In the genomic region with DNA sequence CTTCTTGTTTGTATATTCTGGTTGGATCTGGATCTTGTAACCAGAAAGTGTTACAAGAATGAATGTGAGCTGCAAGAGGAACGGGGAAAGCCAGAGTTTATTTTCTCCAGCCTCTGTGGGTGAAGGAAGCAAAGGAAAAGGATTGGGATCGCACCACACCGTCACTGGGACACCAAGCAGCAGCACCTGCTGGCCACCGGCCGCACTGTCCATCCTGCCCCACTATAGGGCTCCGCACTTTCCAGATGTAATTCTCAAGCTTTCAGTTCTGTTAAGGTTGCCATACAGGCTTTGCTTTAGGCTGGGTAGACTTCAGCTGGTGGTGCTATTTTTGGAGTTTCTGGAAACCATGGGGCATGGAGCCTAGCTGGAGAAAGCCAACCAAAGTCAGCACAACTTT, we compare ENCODE assay signal across 17 mouse cellular contexts. TPM values are rescaled to one million over a fixed set of nuclear protein-coding genes. Genes with fewer than 3 reads are reported as not detected.
DNase-seq lines count a peak whose midpoint lies in the region; ATAC-seq and TF ChIP-seq lines count a peak whose summit lies in the region.
"Had no signal": no experiment of that assay in that cellular context is flagged by ENCODE, and none has a peak within 500 bp of the region (broad histone marks: within the 10 kb centered on the region; RNA-seq: fewer than 3 reads in every experiment).

No protein-coding gene starts in this region.

- no peaks in the 10 kb centered on the region for H3K9me3 ChIP-seq in kidney, postnatal 0 days (replicated peaks; ENCODE audit: low read length)
- H3K9me3 ChIP-seq in heart, embryonic 12.5 days (replicated peaks): no peaks in the 10 kb centered on the region
- no peaks in the 10 kb centered on the region for H3K9me3 ChIP-seq in liver, embryonic 13.5 days (replicated peaks)
- no peaks in the 10 kb centered on the region for H3K9me3 ChIP-seq in forebrain, embryonic 11.5 days (ENCODE audit: control insufficient read depth, low read length)
- H3K9me3 ChIP-seq: midbrain, embryonic 12.5 days; neural tube, embryonic 12.5 days had no signal

- TF ChIP-seq POLR2A in brain, embryonic 14.5 days (IDR thresholded peaks at IDR 0.05; ENCODE audit: borderline replicate concordance, extremely low read depth, insufficient read depth, insufficient read length, poor library complexity, severe bottlenecking): no peak

- H3K4me2 ChIP-seq in kidney, postnatal 0 days (ENCODE audit: low read length): no peak overlapping the region
- H3K4me2 ChIP-seq in heart, embryonic 12.5 days: no peak overlapping the region
- no peak overlapping the region for H3K4me2 ChIP-seq in liver, embryonic 13.5 days
- no peak overlapping the region for H3K4me2 ChIP-seq in forebrain, embryonic 11.5 days (ENCODE audit: low read depth, low read length, severe bottlenecking)
- H3K4me2 ChIP-seq: midbrain, embryonic 12.5 days; neural tube, embryonic 12.5 days had no signal

- no peak for DNase-seq in kidney, postnatal 0 days (ENCODE audit: low spot score)
- DNase-seq in kidney, adult 11 months: no peak
- no peak for DNase-seq in brain, embryonic 14.5 days (ENCODE audit: low read depth)
- no peak for DNase-seq in liver, embryonic 13.5 days
- DNase-seq in forebrain, embryonic 11.5 days (ENCODE audit: low spot score): no peak
- DNase-seq in layer of hippocampus, postnatal 25 days (ENCODE audit: extremely low spot score in 1 of 2, low spot score in 1 of 2): no peak
- DNase-seq: adrenal gland, postnatal 10 days; cerebellum, adult 2 months; lung, postnatal 10 days; right cerebral cortex, postnatal 4 days had no signal

- no peak overlapping the region for H3K27ac ChIP-seq in kidney, postnatal 0 days
- H3K27ac ChIP-seq in heart, embryonic 12.5 days (ENCODE audit: poor library complexity, severe bottlenecking): peak overlapping the region; percentile 85
- H3K27ac ChIP-seq in liver, embryonic 13.5 days: peak overlapping the region; percentile 100
- no peak overlapping the region for H3K27ac ChIP-seq in forebrain, embryonic 11.5 days (ENCODE audit: low read depth, low read length)
- H3K27ac ChIP-seq: midbrain, embryonic 12.5 days; neural tube, embryonic 12.5 days had no signal

- H3K36me3 ChIP-seq in kidney, postnatal 0 days (ENCODE audit: insufficient read depth, low read length): no peaks in the 10 kb centered on the region
- H3K36me3 ChIP-seq in heart, embryonic 12.5 days: peaks cover 5% of the 10 kb centered on the region; the same call in 1 of the 2 replicates
- H3K36me3 ChIP-seq in liver, embryonic 13.5 days: peaks cover 14% of the 10 kb centered on the region
- H3K36me3 ChIP-seq in forebrain, embryonic 11.5 days (ENCODE audit: control insufficient read depth, insufficient read depth, low read length): no peaks in the 10 kb centered on the region
- H3K36me3 ChIP-seq: midbrain, embryonic 12.5 days; neural tube, embryonic 12.5 days had no signal

- peak; percentile 37; the same call in 1 of the 2 replicates for TF ChIP-seq CTCF in kidney, postnatal 0 days (IDR thresholded peaks at IDR 0.05; ENCODE audit: low read depth)
- 0 out of 2 replicates have a peak, but pooled peaks have one; percentile 7 for TF ChIP-seq CTCF in brain, embryonic 14.5 days (IDR thresholded peaks at IDR 0.05; ENCODE audit: borderline replicate concordance, extremely low read depth, insufficient read depth, insufficient read length)

- no peak overlapping the region for H3K9ac ChIP-seq in kidney, postnatal 0 days (ENCODE audit: low read depth, low read length)
- H3K9ac ChIP-seq in heart, embryonic 12.5 days: no peak overlapping the region
- H3K9ac ChIP-seq in liver, embryonic 13.5 days: peak overlapping the region; percentile 75
- no peak overlapping the region for H3K9ac ChIP-seq in forebrain, embryonic 11.5 days (ENCODE audit: low read length)
- H3K9ac ChIP-seq: midbrain, embryonic 12.5 days; neural tube, embryonic 12.5 days had no signal

- H3K4me1 ChIP-seq in kidney, postnatal 0 days (replicated peaks; ENCODE audit: insufficient read depth, low read length): 0 out of 2 replicates have a peak, but pooled peaks cover 5% of the 10 kb centered on the region
- peaks cover 47% of the 10 kb centered on the region for H3K4me1 ChIP-seq in heart, embryonic 12.5 days (replicated peaks)
- peaks cover 73% of the 10 kb centered on the region for H3K4me1 ChIP-seq in liver, embryonic 13.5 days (replicated peaks)
- peaks cover 2% of the 10 kb centered on the region; the same call in 1 of the 2 replicates for H3K4me1 ChIP-seq in forebrain, embryonic 11.5 days (replicated peaks; ENCODE audit: control insufficient read depth, insufficient read depth, low read length)

- ATAC-seq in kidney, postnatal 0 days (replicated peaks; ENCODE audit: low FRiP score, low read depth): no peak
- ATAC-seq in heart, embryonic 12.5 days (ENCODE audit: insufficient number of reproducible peaks, low FRiP score): no peak
- ATAC-seq in liver, embryonic 13.5 days (ENCODE audit: low read depth): no peak
- no peak for ATAC-seq in forebrain, embryonic 11.5 days (replicated peaks; ENCODE audit: low FRiP score)
- ATAC-seq: inflammation-experienced regulatory T-cells, adult 6 months had no signal

- WGBS in kidney, postnatal 0 days: 72% methylated on average over 6 of the region's 6 CpGs
- WGBS in heart, embryonic 12.5 days: 44% methylated on average over 6 of the region's 6 CpGs
- WGBS in liver, embryonic 13.5 days (ENCODE audit: insufficient replicate concordance): 83% methylated on average over 6 of the region's 6 CpGs
- 62% methylated on average over 6 of the region's 6 CpGs for WGBS in forebrain, embryonic 11.5 days

- H3K4me3 ChIP-seq in kidney, postnatal 0 days (replicated peaks; ENCODE audit: low read depth, low read length): no peak overlapping the region
- H3K4me3 ChIP-seq in heart, embryonic 12.5 days: no peak overlapping the region
- H3K4me3 ChIP-seq in liver, embryonic 13.5 days (replicated peaks): no peak overlapping the region
- H3K4me3 ChIP-seq in forebrain, embryonic 11.5 days (ENCODE audit: low read depth, low read length): no peak overlapping the region
- H3K4me3 ChIP-seq: midbrain, embryonic 12.5 days; neural tube, embryonic 12.5 days had no signal

- H3K27me3 ChIP-seq in kidney, postnatal 0 days (ENCODE audit: insufficient read depth, low read length): no peaks in the 10 kb centered on the region
- no peaks in the 10 kb centered on the region for H3K27me3 ChIP-seq in heart, embryonic 12.5 days (replicated peaks)
- peaks cover 7% of the 10 kb centered on the region for H3K27me3 ChIP-seq in liver, embryonic 13.5 days
- peaks cover 5% of the 10 kb centered on the region; the same call in 1 of the 2 replicates for H3K27me3 ChIP-seq in forebrain, embryonic 11.5 days (ENCODE audit: control insufficient read depth, insufficient read depth, low read length)

RNA-seq across cellular contexts. Expression of gene A930018P22Rik, which starts 2.3 kb away (rescaled TPM):
- 0.17 and 0.29 TPM in 2 replicates for polyA plus RNA-seq in kidney, postnatal 0 days (2015; fragmentation: Nextera tagmentation; extraction: Ambion mirVana)
- not detected in 2 replicates for polyA plus RNA-seq in brain, embryonic 14.5 days (2012; rRNA removed)
- polyA plus RNA-seq in heart, embryonic 12.5 days (2016; fragmentation: Nextera tagmentation; extraction: Ambion mirVana): 0.36 and 0.55 TPM in 2 replicates
- 0.19 and 0.48 TPM in 2 replicates for polyA plus RNA-seq in liver, embryonic 13.5 days (2015; fragmentation: Nextera tagmentation; extraction: Ambion mirVana)
- polyA plus RNA-seq in forebrain, embryonic 11.5 days (2014; fragmentation: Nextera tagmentation; extraction: Ambion mirVana): not detected in 2 replicates
- total RNA-seq in layer of hippocampus, postnatal 25 days (2021): under 1 TPM; 0.44 to 0.47 TPM
- total RNA-seq: CH12.LX; left cerebral cortex, postnatal 25 days had no signal
- polyA plus RNA-seq: inflammation-experienced regulatory T-cells, adult 6 months; midbrain, embryonic 12.5 days had no signal

RNA-seq across cellular contexts. Expression of gene Cd59a, which starts 24.7 kb away (rescaled TPM):
- 67.0 and 70.8 TPM in 2 replicates for polyA plus RNA-seq in kidney, postnatal 0 days (2015; fragmentation: Nextera tagmentation; extraction: Ambion mirVana)
- 7.3 and 10.4 TPM in 2 replicates for polyA plus RNA-seq in brain, embryonic 14.5 days (2012; rRNA removed)
- 83.3 and 85.1 TPM in 2 replicates for polyA plus RNA-seq in heart, embryonic 12.5 days (2016; fragmentation: Nextera tagmentation; extraction: Ambion mirVana)
- 82.9 and 85.7 TPM in 2 replicates for polyA plus RNA-seq in liver, embryonic 13.5 days (2015; fragmentation: Nextera tagmentation; extraction: Ambion mirVana)
- 21.1 and 24.6 TPM in 2 replicates for polyA plus RNA-seq in forebrain, embryonic 11.5 days (2014; fragmentation: Nextera tagmentation; extraction: Ambion mirVana)
- total RNA-seq in layer of hippocampus, postnatal 25 days (2021): 1 to 10 TPM; 3.8 TPM

RNA-seq across cellular contexts. Expression of gene Cd59b, which starts 50.7 kb away (rescaled TPM):
- 10.7 and 11.6 TPM in 2 replicates for polyA plus RNA-seq in kidney, postnatal 0 days (2015; fragmentation: Nextera tagmentation; extraction: Ambion mirVana)
- 1.4 and 2.0 TPM in 2 replicates for polyA plus RNA-seq in brain, embryonic 14.5 days (2012; rRNA removed)
- polyA plus RNA-seq in heart, embryonic 12.5 days (2016; fragmentation: Nextera tagmentation; extraction: Ambion mirVana): 4.9 and 7.0 TPM in 2 replicates
- polyA plus RNA-seq in liver, embryonic 13.5 days (2015; fragmentation: Nextera tagmentation; extraction: Ambion mirVana): 13.1 and 13.3 TPM in 2 replicates
- 2.1 and 2.9 TPM in 2 replicates for polyA plus RNA-seq in forebrain, embryonic 11.5 days (2014; fragmentation: Nextera tagmentation; extraction: Ambion mirVana)
- total RNA-seq in layer of hippocampus, postnatal 25 days (2021): under 1 TPM; 0.75 to 0.98 TPM
- polyA plus RNA-seq: inflammation-experienced regulatory T-cells, adult 6 months had no signal

RNA-seq across cellular contexts. Expression of gene Gm10799, which starts 52.0 kb away (rescaled TPM):
- polyA plus RNA-seq in kidney, postnatal 0 days (2015; fragmentation: Nextera tagmentation; extraction: Ambion mirVana): not detected in 2 replicates
- not detected in 2 replicates for polyA plus RNA-seq in brain, embryonic 14.5 days (2012; rRNA removed)
- not detected in 2 replicates for polyA plus RNA-seq in heart, embryonic 12.5 days (2016; fragmentation: Nextera tagmentation; extraction: Ambion mirVana)
- not detected in 2 replicates for polyA plus RNA-seq in liver, embryonic 13.5 days (2015; fragmentation: Nextera tagmentation; extraction: Ambion mirVana)
- not detected in 2 replicates for polyA plus RNA-seq in forebrain, embryonic 11.5 days (2014; fragmentation: Nextera tagmentation; extraction: Ambion mirVana)
- total RNA-seq in layer of hippocampus, postnatal 25 days (2021): not detected
- total RNA-seq: adrenal gland, postnatal 10 days; CH12.LX; left cerebral cortex, postnatal 25 days had no signal
- polyA plus RNA-seq: cerebellum, adult 2 months; inflammation-experienced regulatory T-cells, adult 6 months; midbrain, embryonic 12.5 days; neural tube, embryonic 12.5 days; testis, adult 2 months had no signal

RNA-seq across cellular contexts. Expression of gene Gm10912, which starts 54.7 kb away (rescaled TPM):
- polyA plus RNA-seq in kidney, postnatal 0 days (2015; fragmentation: Nextera tagmentation; extraction: Ambion mirVana): not detected in 2 replicates
- 0.08 and 0.19 TPM in 2 replicates for polyA plus RNA-seq in brain, embryonic 14.5 days (2012; rRNA removed)
- polyA plus RNA-seq in heart, embryonic 12.5 days (2016; fragmentation: Nextera tagmentation; extraction: Ambion mirVana): not detected in 2 replicates
- polyA plus RNA-seq in liver, embryonic 13.5 days (2015; fragmentation: Nextera tagmentation; extraction: Ambion mirVana): 0.06 TPM in 1 of 2 replicates, not detected in the other
- polyA plus RNA-seq in forebrain, embryonic 11.5 days (2014; fragmentation: Nextera tagmentation; extraction: Ambion mirVana): not detected in 2 replicates
- total RNA-seq in layer of hippocampus, postnatal 25 days (2021): under 1 TPM; 0.37 to 0.59 TPM
- total RNA-seq: CH12.LX had no signal
- polyA plus RNA-seq: midbrain, embryonic 12.5 days; neural tube, embryonic 12.5 days had no signal

Comparison
In these comparisons a context has a peak if more than half of its experiments do, and no peak if none do; other contexts are left out.
1. H3K27ac ChIP-seq: peak in heart, embryonic 12.5 days (single experiment) and liver, embryonic 13.5 days (single experiment); none in kidney, postnatal 0 days (single experiment) and forebrain, embryonic 11.5 days (single experiment).